Comparison of ENCODE assay signal across 8 mouse cellular contexts in genomic region chr4:59756332-59757082, GRCm38 (mm10). TPM values are rescaled to one million over a fixed set of nuclear protein-coding genes. Genes with fewer than 3 reads are reported as not detected.
DNase-seq lines count a peak whose midpoint lies in the region; ATAC-seq lines count a peak whose summit lies in the region.

No protein-coding gene starts in this region.

- 0 out of 2 replicates have a peak, but pooled peaks cover 9% of the 10 kb centered on the region for H3K36me3 ChIP-seq in embryonic facial prominence, embryonic 14.5 days (ENCODE audit: control insufficient read depth, insufficient read depth, low read length)
- peaks cover 21% of the 10 kb centered on the region for H3K36me3 ChIP-seq in embryonic facial prominence, embryonic 10.5 days (replicated peaks)

- H3K27ac ChIP-seq in embryonic facial prominence, embryonic 14.5 days (replicated peaks; ENCODE audit: low read depth, low read length): no peak overlapping the region
- H3K27ac ChIP-seq in embryonic facial prominence, embryonic 10.5 days (replicated peaks): no peak overlapping the region

- DNase-seq in embryonic facial prominence, embryonic 14.5 days (ENCODE audit: low spot score): peak; percentile 84
- no peak for DNase-seq in embryonic facial prominence, embryonic 10.5 days (ENCODE audit: low spot score)
- peak; percentile 94 for DNase-seq in adipocyte (ENCODE audit: low spot score)
- DNase-seq in fat pad, adult 2 months (ENCODE audit: extremely low read depth, low read depth, low spot score): peak; percentile 67
- peak; percentile 61 to 64 for DNase-seq in heart, postnatal 36 days
- peak; percentile 44 to 81 for DNase-seq in left cerebral cortex, adult 9 months (ENCODE audit: low spot score in 2 of 2)
- peak; percentile 68 for DNase-seq in right cerebral cortex, postnatal 4 days
- DNase-seq in embryo, embryonic 9.5 days (ENCODE audit: extremely low spot score): no peak

- H3K27me3 ChIP-seq in embryonic facial prominence, embryonic 14.5 days (replicated peaks; ENCODE audit: control insufficient read depth, insufficient read depth, low read length): no peaks in the 10 kb centered on the region
- H3K27me3 ChIP-seq in embryonic facial prominence, embryonic 10.5 days (replicated peaks; ENCODE audit: low read depth, poor library complexity, severe bottlenecking): no peaks in the 10 kb centered on the region

- intact Hi-C loops in heart, postnatal 36 days (cut with DNase I): no loop called here

- no peak overlapping the region for H3K4me3 ChIP-seq in embryonic facial prominence, embryonic 14.5 days (ENCODE audit: low read depth, low read length)
- H3K4me3 ChIP-seq in embryonic facial prominence, embryonic 10.5 days: no peak overlapping the region

- no peak for ATAC-seq in embryonic facial prominence, embryonic 14.5 days (ENCODE audit: low read depth)

- H3K4me1 ChIP-seq in embryonic facial prominence, embryonic 14.5 days (ENCODE audit: control insufficient read depth, insufficient read depth, low read length): peaks cover 7% of the 10 kb centered on the region
- 0 out of 2 replicates have a peak, but pooled peaks cover 8% of the 10 kb centered on the region for H3K4me1 ChIP-seq in embryonic facial prominence, embryonic 10.5 days

- H3K4me2 ChIP-seq in embryonic facial prominence, embryonic 14.5 days (ENCODE audit: low read depth, low read length): no peak overlapping the region

- no peak overlapping the region for H3K9ac ChIP-seq in embryonic facial prominence, embryonic 14.5 days (ENCODE audit: low read depth, low read length)

- no peaks in the 10 kb centered on the region for H3K9me3 ChIP-seq in embryonic facial prominence, embryonic 14.5 days (ENCODE audit: control insufficient read depth, low read length)
- no peaks in the 10 kb centered on the region for H3K9me3 ChIP-seq in embryonic facial prominence, embryonic 10.5 days

- 76% methylated on average over 9 of the region's 9 CpGs for WGBS in embryonic facial prominence, embryonic 14.5 days
- WGBS in embryonic facial prominence, embryonic 10.5 days: 91% methylated on average over 9 of the region's 9 CpGs

RNA-seq across cellular contexts. Expression of gene Inip, which starts 44.9 kb away (rescaled TPM):
- polyA plus RNA-seq in embryonic facial prominence, embryonic 14.5 days (2014; fragmentation: Nextera tagmentation; extraction: Ambion mirVana): 34.3 and 40.6 TPM in 2 replicates
- polyA plus RNA-seq in embryonic facial prominence, embryonic 10.5 days (2016; fragmentation: Nextera tagmentation; extraction: Ambion mirVana): 91.2 and 92.7 TPM in 2 replicates
- 1 to 10 TPM; 8.3 to 8.7 TPM for total RNA-seq in heart, postnatal 36 days (2021)

RNA-seq across cellular contexts. Expression of gene Snx30, which starts 49.1 kb away (rescaled TPM):
- 14.1 and 15.1 TPM in 2 replicates for polyA plus RNA-seq in embryonic facial prominence, embryonic 14.5 days (2014; fragmentation: Nextera tagmentation; extraction: Ambion mirVana)
- polyA plus RNA-seq in embryonic facial prominence, embryonic 10.5 days (2016; fragmentation: Nextera tagmentation; extraction: Ambion mirVana): 6.4 and 7.9 TPM in 2 replicates
- 1 to 10 TPM; 5.6 to 6.4 TPM for total RNA-seq in heart, postnatal 36 days (2021)

Comparison
In these comparisons a context has a peak if more than half of its experiments do, and no peak if none do; other contexts are left out.
1. DNase-seq: peak in embryonic facial prominence, embryonic 14.5 days (single experiment), adipocyte (single experiment), fat pad, adult 2 months (single experiment), heart, postnatal 36 days (2 of 2), left cerebral cortex, adult 9 months (2 of 2) and right cerebral cortex, postnatal 4 days (single experiment); none in embryonic facial prominence, embryonic 10.5 days (single experiment) and embryo, embryonic 9.5 days (single experiment).